Mouse (Mus musculus): ENCODE measurements around the gene Rnf40. TPM values are rescaled to one million over a fixed set of nuclear protein-coding genes. Genes with fewer than 3 reads are reported as not detected.
A peak's percentile ranks its signal among the peaks of the same experiment; 100 is the strongest.

The Rnf40 gene
- polyA plus RNA-seq, 1 experiment from 2014 or later: 53.3 TPM

- 92% methylated on average over 7 of the region's 7 CpGs for WGBS
- ATAC-seq: no peak
- Histone ChIP-seq H3K36me3 (peaks cover 47% of the 10 kb centered on the region), H3K9ac (replicated peaks) (no peak overlapping the region), H3K4me2 (replicated peaks) (no peak overlapping the region), H3K27me3 (no peaks in the 10 kb centered on the region), H3K9me3 (no peaks in the 10 kb centered on the region), H3K27ac (no peak overlapping the region), H3K4me1 (replicated peaks) (peaks cover 20% of the 10 kb centered on the region), H3K4me3 (replicated peaks) (no peak overlapping the region)
These were observed 3.5 kb upstream of the Rnf40 start for GRCm38 (mm10) chr7:127585031-127585430.

- H3K36me3 ChIP-seq: peaks cover 53% of the 10 kb centered on the region
- ATAC-seq: no peak
- WGBS: 91% methylated on average over 6 of the region's 6 CpGs
These were observed 2.4 kb upstream of the Rnf40 start for GRCm38 (mm10) chr7:127586149-127586548.

GRCm38 (mm10) chr7:127587196-127587595 is 1.4 kb upstream of the Rnf40 start:
- peak overlapping the region; percentile 91 for H3K4me2 ChIP-seq (replicated peaks)
- peak overlapping the region; percentile 94 for H3K4me3 ChIP-seq (replicated peaks)
- no peaks in the 10 kb centered on the region for H3K27me3 ChIP-seq
- peaks cover 58% of the 10 kb centered on the region for H3K36me3 ChIP-seq
- H3K4me1 ChIP-seq (replicated peaks): peaks cover 20% of the 10 kb centered on the region
- no peaks in the 10 kb centered on the region for H3K9me3 ChIP-seq
- H3K9ac ChIP-seq (replicated peaks): 0 out of 2 replicates have a peak overlapping the region, but pooled peaks have one; percentile 58
- no peak overlapping the region for H3K27ac ChIP-seq
- 74% methylated on average over 5 of the region's 5 CpGs for WGBS
- ATAC-seq: no peak

More at GRCm38 (mm10) chr7:127586149-127586548, 2.4 kb upstream of the Rnf40 start:
- H3K4me3 ChIP-seq (replicated peaks): no peak overlapping the region
- no peak overlapping the region for H3K27ac ChIP-seq
- no peaks in the 10 kb centered on the region for H3K27me3 ChIP-seq
- no peaks in the 10 kb centered on the region for H3K9me3 ChIP-seq
- H3K9ac ChIP-seq (replicated peaks): no peak overlapping the region
- no peak overlapping the region for H3K4me2 ChIP-seq (replicated peaks)
- H3K4me1 ChIP-seq (replicated peaks): peaks cover 20% of the 10 kb centered on the region

GRCm38 (mm10) chr7:127588901-127589300 is 334 bp downstream of the Rnf40 start:
- peaks cover 58% of the 10 kb centered on the region for H3K36me3 ChIP-seq

GRCm38 (mm10) chr7:127589637-127590036 is 1.1 kb downstream of the Rnf40 start:
- peak overlapping the region; percentile 94 for H3K4me3 ChIP-seq (replicated peaks)
- H3K4me2 ChIP-seq (replicated peaks): peak overlapping the region; percentile 91
- peak overlapping the region; percentile 90; the same call in 1 of the 2 replicates for H3K9ac ChIP-seq (replicated peaks)
- H3K4me1 ChIP-seq (replicated peaks): peaks cover 20% of the 10 kb centered on the region
- ATAC-seq: no peak
- no peaks in the 10 kb centered on the region for H3K27me3 ChIP-seq
- H3K36me3 ChIP-seq: peaks cover 58% of the 10 kb centered on the region
- H3K27ac ChIP-seq: no peak overlapping the region
- H3K9me3 ChIP-seq: no peaks in the 10 kb centered on the region
- 93% methylated on average over 9 of the region's 9 CpGs for WGBS

More at GRCm38 (mm10) chr7:127588901-127589300, 334 bp downstream of the Rnf40 start:
- peaks cover 20% of the 10 kb centered on the region for H3K4me1 ChIP-seq (replicated peaks)
- H3K4me2 ChIP-seq (replicated peaks): peak overlapping the region; percentile 91
- H3K9ac ChIP-seq (replicated peaks): peak overlapping the region; percentile 90
- ATAC-seq: no peak
- peak overlapping the region; percentile 78 for H3K27ac ChIP-seq
- peak overlapping the region; percentile 94 for H3K4me3 ChIP-seq (replicated peaks)
- 4% methylated on average over 29 of the region's 29 CpGs for WGBS
- no peaks in the 10 kb centered on the region for H3K27me3 ChIP-seq
- no peaks in the 10 kb centered on the region for H3K9me3 ChIP-seq

GRCm38 (mm10) chr7:127591108-127591507 is 2.5 kb downstream of the Rnf40 start:
- H3K27me3 ChIP-seq: no peaks in the 10 kb centered on the region
- no peaks in the 10 kb centered on the region for H3K9me3 ChIP-seq
- H3K9ac ChIP-seq (replicated peaks): no peak overlapping the region
- no peak overlapping the region for H3K27ac ChIP-seq
- ATAC-seq: no peak
- no peak overlapping the region for H3K4me2 ChIP-seq (replicated peaks)
- WGBS: 94% methylated on average over 10 of the region's 10 CpGs
- peaks cover 20% of the 10 kb centered on the region for H3K4me1 ChIP-seq (replicated peaks)
- peaks cover 65% of the 10 kb centered on the region for H3K36me3 ChIP-seq
- no peak overlapping the region for H3K4me3 ChIP-seq (replicated peaks)

GRCm38 (mm10) chr7:127592575-127592974 is 4.0 kb downstream of the Rnf40 start:
- Histone ChIP-seq H3K4me3 (replicated peaks) (no peak overlapping the region), H3K4me1 (replicated peaks) (peaks cover 13% of the 10 kb centered on the region), H3K9ac (replicated peaks) (no peak overlapping the region), H3K27ac (no peak overlapping the region), H3K9me3 (no peaks in the 10 kb centered on the region), H3K4me2 (replicated peaks) (no peak overlapping the region), H3K36me3 (peaks cover 80% of the 10 kb centered on the region), H3K27me3 (no peaks in the 10 kb centered on the region)
- ATAC-seq: no peak
- 89% methylated on average over 14 of the region's 14 CpGs for WGBS

- Histone ChIP-seq H3K9ac (replicated peaks) (no peak overlapping the region), H3K9me3 (no peaks in the 10 kb centered on the region), H3K36me3 (peaks cover 99% of the 10 kb centered on the region), H3K4me2 (replicated peaks) (no peak overlapping the region), H3K4me1 (replicated peaks) (no peaks in the 10 kb centered on the region), H3K27me3 (no peaks in the 10 kb centered on the region), H3K27ac (no peak overlapping the region), H3K4me3 (replicated peaks) (no peak overlapping the region)
- ATAC-seq: no peak
- 94% methylated on average over 17 of the region's 17 CpGs for WGBS
These were observed 8.2 kb downstream of the Rnf40 start for GRCm38 (mm10) chr7:127596747-127597146.

GRCm38 (mm10) chr7:127600612-127601011 is 12.0 kb downstream of the Rnf40 start:
- Histone ChIP-seq H3K9ac (replicated peaks) (no peak overlapping the region), H3K4me1 (replicated peaks) (no peaks in the 10 kb centered on the region), H3K4me3 (replicated peaks) (no peak overlapping the region), H3K9me3 (no peaks in the 10 kb centered on the region), H3K36me3 (peaks cover 93% of the 10 kb centered on the region), H3K27ac (no peak overlapping the region), H3K27me3 (no peaks in the 10 kb centered on the region), H3K4me2 (replicated peaks) (no peak overlapping the region)
- WGBS: 96% methylated on average over 7 of the region's 7 CpGs
- ATAC-seq: no peak

- Histone ChIP-seq H3K36me3 (peaks cover 93% of the 10 kb centered on the region), H3K9me3 (no peaks in the 10 kb centered on the region), H3K4me3 (replicated peaks) (no peak overlapping the region), H3K27me3 (no peaks in the 10 kb centered on the region), H3K4me1 (replicated peaks) (no peaks in the 10 kb centered on the region), H3K27ac (no peak overlapping the region), H3K9ac (replicated peaks) (no peak overlapping the region), H3K4me2 (replicated peaks) (no peak overlapping the region)
- ATAC-seq: no peak
- 90% methylated on average over 4 of the region's 4 CpGs for WGBS
These were observed 13.2 kb downstream of the Rnf40 start for GRCm38 (mm10) chr7:127601735-127602134.

GRCm38 (mm10) chr7:127602903-127603302 is 14.3 kb downstream of the Rnf40 start:
- 87% methylated on average over 2 of the region's 2 CpGs for WGBS
- Histone ChIP-seq H3K4me1 (replicated peaks) (no peaks in the 10 kb centered on the region), H3K36me3 (peaks cover 93% of the 10 kb centered on the region), H3K9ac (replicated peaks) (no peak overlapping the region), H3K4me2 (replicated peaks) (no peak overlapping the region), H3K9me3 (no peaks in the 10 kb centered on the region), H3K4me3 (replicated peaks) (no peak overlapping the region), H3K27me3 (no peaks in the 10 kb centered on the region), H3K27ac (no peak overlapping the region)
- ATAC-seq: no peak

GRCm38 (mm10) chr7:127604256-127604655 is 15.7 kb downstream of the Rnf40 start:
- ATAC-seq: no peak
- Histone ChIP-seq H3K4me2 (replicated peaks) (no peak overlapping the region), H3K27me3 (no peaks in the 10 kb centered on the region), H3K4me3 (replicated peaks) (no peak overlapping the region), H3K36me3 (peaks cover 93% of the 10 kb centered on the region), H3K9ac (replicated peaks) (no peak overlapping the region), H3K4me1 (replicated peaks) (no peaks in the 10 kb centered on the region), H3K27ac (no peak overlapping the region), H3K9me3 (no peaks in the 10 kb centered on the region)
- WGBS: 93% methylated on average over 10 of the region's 10 CpGs

GRCm38 (mm10) chr7:127607150-127607549 is 18.6 kb downstream of the Rnf40 start:
- Histone ChIP-seq H3K9ac (replicated peaks) (no peak overlapping the region), H3K9me3 (no peaks in the 10 kb centered on the region), H3K4me3 (replicated peaks) (no peak overlapping the region), H3K27me3 (no peaks in the 10 kb centered on the region), H3K4me2 (replicated peaks) (no peak overlapping the region), H3K27ac (no peak overlapping the region), H3K36me3 (peaks cover 94% of the 10 kb centered on the region), H3K4me1 (replicated peaks) (no peaks in the 10 kb centered on the region)
- WGBS: 83% methylated on average over 6 of the region's 6 CpGs
- ATAC-seq: no peak

Measured in midbrain, embryonic 13.5 days (tissue).